Mouse (Mus musculus) hindbrain, postnatal 0 days (tissue): Measurements from ENCODE around the gene Olfr91. TPM values are rescaled to one million over a fixed set of nuclear protein-coding genes. Genes with fewer than 3 reads are reported as not detected.
A peak's percentile ranks its signal among the peaks of the same experiment; 100 is the strongest.

Source experiments
- ATAC-seq: fragments of 200-750 bp; cut with Nextera tagmentation; 2 replicates; pipeline ENCODE4 v1.8.0; 2017; ENCODE audit warnings: mild to moderate bottlenecking, moderate TSS enrichment, moderate library complexity
- DNase-seq: peaks from one replicate; pipeline ENCODE4 v3.0.0-alpha.2; 2015; ENCODE audit warnings: low spot score
- H3K27ac ChIP-seq: fragments of 300-500 bp; sonication (generic); 2 replicates; pipeline ENCODE4 v1.5.1; 2014; ENCODE audit warnings: mild to moderate bottlenecking
- H3K27me3 ChIP-seq: fragments of 300-500 bp; sonication (generic); 2 replicates; pipeline ENCODE4 v1.6.1; 2014; ENCODE audit warnings: low read length, mixed read lengths; ENCODE audit not compliant: insufficient read depth
- H3K36me3 ChIP-seq: fragments of 300-500 bp; sonication (generic); 2 replicates; pipeline ENCODE4 v1.6.1; 2014; ENCODE audit warnings: low read length, mixed read lengths; ENCODE audit not compliant: insufficient read depth
- H3K4me1 ChIP-seq: fragments of 300-500 bp; sonication (generic); 2 replicates; pipeline ENCODE4 v1.6.1; 2014; ENCODE audit warnings: antibody characterized with exemption, low read length, mixed read lengths; ENCODE audit not compliant: insufficient read depth
- H3K4me2 ChIP-seq: fragments of 300-500 bp; sonication (generic); 2 replicates; pipeline ENCODE4 v1.6.1; 2014; ENCODE audit warnings: low read depth, mild to moderate bottlenecking, low read length, moderate library complexity, mixed read lengths
- H3K4me3 ChIP-seq: fragments of 300-500 bp; sonication (generic); 2 replicates; pipeline ENCODE4 v1.5.1; 2014; ENCODE audit warnings: low read length
- H3K9ac ChIP-seq: fragments of 300-500 bp; sonication (generic); replicated peaks from 2 replicates; pipeline ENCODE4 v1.6.1; 2014; ENCODE audit warnings: mild to moderate bottlenecking, low read length, moderate library complexity, mixed read lengths
- H3K9me3 ChIP-seq: fragments of 300-500 bp; sonication (generic); 2 replicates; pipeline ENCODE4 v1.6.1; 2016; ENCODE audit warnings: low read length, mixed read lengths
- CTCF ChIP-seq: IDR thresholded peaks from 2 replicates; pipeline ENCODE4 v1.5.1; 2016; ENCODE audit warnings: antibody characterized with exemption, control low read depth, low read depth
- WGBS: fragments of 180-500 bp; shearing (Covaris S2); extraction: QIAGEN DNeasy Blood & Tissue Kit; methylation state at CpG from one replicate; pipeline ENCODE4 v1.1.7; 2014; 5-methylcytosine and 5-hydroxymethylcytosine counted together
- polyA plus RNA-seq: library from polyadenylated mRNA; unstranded; fragments of >200 nt; fragmentation: Nextera tagmentation; extraction: Ambion mirVana; gene quantifications from 2 replicates; pipeline ENCODE4 v1.2.1, GENCODE M21; 2015
- total RNA-seq: library from RNA; depleted of rRNA; stranded (reverse); fragments of >200 nt; gene quantifications from 2 replicates; pipeline ENCODE4 v1.2.3, GENCODE M21; 2014

Gene Olfr91
- total and polyA plus RNA-seq, 2 experiments from 2014 or later: not detected

- H3K4me1 ChIP-seq: peaks cover 14% of the 10 kb centered on the region
- DNase-seq: peak; percentile 93
- H3K36me3 ChIP-seq: peaks cover 16% of the 10 kb centered on the region; the same call in 1 of the 2 replicates
- peak overlapping the region; percentile 76 for H3K4me2 ChIP-seq
- peak overlapping the region; percentile 87 for H3K27ac ChIP-seq
- under 1% methylated on average over 19 of the region's 22 CpGs for WGBS
- no peaks in the 10 kb centered on the region for H3K9me3 ChIP-seq
- no peaks in the 10 kb centered on the region for H3K27me3 ChIP-seq
- TF ChIP-seq CTCF: no peak
- ATAC-seq: peak; percentile 72
- H3K4me3 ChIP-seq: peak overlapping the region; percentile 83
- peak overlapping the region; percentile 93 for H3K9ac ChIP-seq
These were observed 47.7 kb downstream of the Olfr91 start for GRCm38 (mm10) chr17:37050399-37050798.

- 3% methylated on average over 39 of the region's 39 CpGs for WGBS
- peak overlapping the region; percentile 87 for H3K27ac ChIP-seq
- no peaks in the 10 kb centered on the region for H3K27me3 ChIP-seq
- peak overlapping the region; percentile 93 for H3K9ac ChIP-seq
- peaks cover 11% of the 10 kb centered on the region; the same call in 1 of the 2 replicates for H3K36me3 ChIP-seq
- ATAC-seq (peak; percentile 37), DNase-seq (peak; percentile 85)
- peak; percentile 72 for TF ChIP-seq CTCF
- H3K9me3 ChIP-seq: no peaks in the 10 kb centered on the region
- peak overlapping the region; percentile 83 for H3K4me3 ChIP-seq
- H3K4me2 ChIP-seq: peak overlapping the region; percentile 76
- peaks cover 14% of the 10 kb centered on the region for H3K4me1 ChIP-seq
These were observed 48.3 kb downstream of the Olfr91 start for GRCm38 (mm10) chr17:37049570-37050310.

- 52% methylated on average over 7 of the region's 7 CpGs for WGBS
- H3K4me3 ChIP-seq: peak overlapping the region; percentile 91
- no peak overlapping the region for H3K27ac ChIP-seq
- no peak for ATAC-seq
- no peak for DNase-seq
- peak overlapping the region; percentile 37; the same call in 1 of the 2 replicates for H3K9ac ChIP-seq
- no peak for TF ChIP-seq CTCF
- peaks cover 14% of the 10 kb centered on the region for H3K4me1 ChIP-seq
- no peaks in the 10 kb centered on the region for H3K27me3 ChIP-seq
- H3K4me2 ChIP-seq: peak overlapping the region; percentile 76
- peaks cover 3% of the 10 kb centered on the region; the same call in 1 of the 2 replicates for H3K36me3 ChIP-seq
- no peaks in the 10 kb centered on the region for H3K9me3 ChIP-seq
These were observed 49.7 kb downstream of the Olfr91 start for GRCm38 (mm10) chr17:37048383-37048782.

GRCm38 (mm10) chr17:37047981-37048380 is 50.1 kb downstream of the Olfr91 start:
- Histone ChIP-seq H3K9ac (peak overlapping the region; percentile 37; the same call in 1 of the 2 replicates), H3K27me3 (no peaks in the 10 kb centered on the region), H3K36me3 (peaks cover 3% of the 10 kb centered on the region; the same call in 1 of the 2 replicates), H3K4me3 (peak overlapping the region; percentile 91), H3K4me2 (peak overlapping the region; percentile 76), H3K4me1 (peaks cover 14% of the 10 kb centered on the region), H3K27ac (no peak overlapping the region), H3K9me3 (no peaks in the 10 kb centered on the region)
- TF ChIP-seq CTCF: peak; percentile 61
- ATAC-seq: no peak
- WGBS: 24% methylated on average over 3 of the region's 3 CpGs
- peak; percentile 67 for DNase-seq

- TF ChIP-seq CTCF: no peak
- H3K4me2 ChIP-seq: peak overlapping the region; percentile 76
- DNase-seq: no peak
- no peaks in the 10 kb centered on the region for H3K27me3 ChIP-seq
- no peak for ATAC-seq
- 14% methylated on average over 19 of the region's 19 CpGs for WGBS
- H3K9ac ChIP-seq: peak overlapping the region; percentile 99
- peak overlapping the region; percentile 97 for H3K27ac ChIP-seq
- H3K36me3 ChIP-seq: peaks cover 1% of the 10 kb centered on the region; the same call in 1 of the 2 replicates
- no peaks in the 10 kb centered on the region for H3K9me3 ChIP-seq
- H3K4me1 ChIP-seq: peaks cover 14% of the 10 kb centered on the region
- peak overlapping the region; percentile 91 for H3K4me3 ChIP-seq
These were observed 50.6 kb downstream of the Olfr91 start for GRCm38 (mm10) chr17:37047332-37047976.

GRCm38 (mm10) chr17:37046312-37047112 is 51.6 kb downstream of the Olfr91 start:
- Histone ChIP-seq H3K36me3 (no peaks in the 10 kb centered on the region), H3K27me3 (no peaks in the 10 kb centered on the region), H3K4me1 (peaks cover 14% of the 10 kb centered on the region), H3K4me3 (peak overlapping the region; percentile 91), H3K9me3 (no peaks in the 10 kb centered on the region), H3K9ac (peak overlapping the region; percentile 99), H3K4me2 (peak overlapping the region; percentile 76), H3K27ac (peak overlapping the region; percentile 97)
- peak; percentile 59 for TF ChIP-seq CTCF
- ATAC-seq (peak; percentile 36), DNase-seq (peak; percentile 69)
- under 1% methylated on average over 32 of the region's 58 CpGs for WGBS
